ENCODE assay signal across 10 mouse cellular contexts in the genomic region with DNA sequence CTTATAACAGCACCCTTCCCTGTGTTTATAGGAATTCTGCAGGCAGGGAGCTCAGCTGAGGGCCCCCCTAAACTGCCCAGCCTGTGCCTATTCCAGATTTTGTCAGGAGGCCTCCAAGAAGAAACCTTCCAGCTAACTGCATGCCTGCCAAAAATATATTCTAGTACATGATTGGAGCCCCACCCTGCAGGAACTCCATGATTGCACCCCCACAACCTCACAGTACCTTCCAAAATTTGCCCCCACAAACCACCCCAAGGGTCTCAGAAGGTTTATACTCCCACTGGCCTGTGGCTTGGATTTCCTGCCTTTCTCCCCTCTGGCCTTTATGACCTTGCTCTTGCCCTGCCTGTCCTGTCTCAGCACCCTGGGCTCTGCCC. TPM values are rescaled to one million over a fixed set of nuclear protein-coding genes. Genes with fewer than 3 reads are reported as not detected.
DNase-seq lines count a peak whose midpoint lies in the region; ATAC-seq and TF ChIP-seq lines count a peak whose summit lies in the region.
"Had no signal": no experiment of that assay in that cellular context is flagged by ENCODE, and none has a peak within 500 bp of the region (broad histone marks: within the 10 kb centered on the region; RNA-seq: fewer than 3 reads in every experiment).

No protein-coding gene starts in this region.

- no peak overlapping the region for H3K4me3 ChIP-seq in lung, postnatal 0 days (ENCODE audit: low read depth, low read length)
- no peak overlapping the region for H3K4me3 ChIP-seq in limb, embryonic 13.5 days
- H3K4me3 ChIP-seq: liver, embryonic 15.5 days had no signal

- no peak for TF ChIP-seq CTCF in lung, postnatal 0 days (IDR thresholded peaks at IDR 0.05)

- H3K27ac ChIP-seq in lung, postnatal 0 days (ENCODE audit: low read length): peak overlapping the region; percentile 97
- H3K27ac ChIP-seq in limb, embryonic 13.5 days: peak overlapping the region; percentile 99
- H3K27ac ChIP-seq: liver, embryonic 15.5 days had no signal

- no peak for DNase-seq in frontal cortex, postnatal 36 days (ENCODE audit: low spot score in 2 of 2)
- DNase-seq in lung, postnatal 0 days (ENCODE audit: low spot score): no peak
- no peak for DNase-seq in lung, postnatal 10 days
- DNase-seq in natural killer cell, adult 2 months (ENCODE audit: low spot score in 2 of 2): no peak
- DNase-seq in left cerebral cortex, adult 9 months (ENCODE audit: low spot score in 2 of 2): no peak
- DNase-seq in thymus, postnatal 25 days: no peak

- no peaks in the 10 kb centered on the region for H3K36me3 ChIP-seq in lung, postnatal 0 days (ENCODE audit: insufficient read depth, low read length)
- H3K36me3 ChIP-seq in limb, embryonic 13.5 days: no peaks in the 10 kb centered on the region
- H3K36me3 ChIP-seq: liver, embryonic 15.5 days had no signal

- H3K4me1 ChIP-seq in lung, postnatal 0 days (ENCODE audit: insufficient read depth, low read depth, low read length): peaks cover 18% of the 10 kb centered on the region
- peaks cover 81% of the 10 kb centered on the region for H3K4me1 ChIP-seq in limb, embryonic 13.5 days

- H3K9me3 ChIP-seq in lung, postnatal 0 days (ENCODE audit: low read length): no peaks in the 10 kb centered on the region
- no peaks in the 10 kb centered on the region for H3K9me3 ChIP-seq in limb, embryonic 13.5 days
- H3K9me3 ChIP-seq: liver, embryonic 15.5 days had no signal

- no peak overlapping the region for H3K4me2 ChIP-seq in lung, postnatal 0 days (replicated peaks; ENCODE audit: low read depth, low read length)
- H3K4me2 ChIP-seq in limb, embryonic 13.5 days (replicated peaks): peak overlapping the region; percentile 74
- H3K4me2 ChIP-seq: liver, embryonic 15.5 days had no signal

- no peaks in the 10 kb centered on the region for H3K27me3 ChIP-seq in lung, postnatal 0 days (replicated peaks; ENCODE audit: insufficient read depth, low read length)
- H3K27me3 ChIP-seq in limb, embryonic 13.5 days: no peaks in the 10 kb centered on the region
- H3K27me3 ChIP-seq: Patski had no signal

- no peak overlapping the region for H3K9ac ChIP-seq in lung, postnatal 0 days (replicated peaks; ENCODE audit: low read depth)
- H3K9ac ChIP-seq in limb, embryonic 13.5 days: peak overlapping the region; percentile 5; the same call in 1 of the 2 replicates
- H3K9ac ChIP-seq: liver, embryonic 15.5 days had no signal

- ATAC-seq in frontal cortex, adult (ENCODE audit: low TSS enrichment): peak; percentile 22; the same call in 1 of the 2 replicates
- ATAC-seq in lung, postnatal 0 days: no peak
- ATAC-seq in limb, embryonic 13.5 days (ENCODE audit: low FRiP score, low read depth): no peak
- ATAC-seq: Patski had no signal

- no peak for TF ChIP-seq EP300 in lung, postnatal 0 days (IDR thresholded peaks at IDR 0.05)

RNA-seq across cellular contexts. Expression of gene Atp23, which starts 30.6 kb away (rescaled TPM):
- polyA plus RNA-seq in lung, postnatal 0 days (2015; fragmentation: Nextera tagmentation; extraction: Ambion mirVana): 6.7 and 7.4 TPM in 2 replicates
- 18.9 and 20.5 TPM in 2 replicates for polyA plus RNA-seq in limb, embryonic 13.5 days (2015; fragmentation: Nextera tagmentation; extraction: Ambion mirVana)

RNA-seq across cellular contexts. Expression of gene Ctdsp2, which starts 46.8 kb away (rescaled TPM):
- 63.9 and 67.9 TPM in 2 replicates for polyA plus RNA-seq in lung, postnatal 0 days (2015; fragmentation: Nextera tagmentation; extraction: Ambion mirVana)
- 78.2 and 78.9 TPM in 2 replicates for polyA plus RNA-seq in limb, embryonic 13.5 days (2015; fragmentation: Nextera tagmentation; extraction: Ambion mirVana)
